Mouse (Mus musculus): ENCODE results near the gene Gm10645.

Gene Gm10645

GRCm38 (mm10) chr8:83165931-83166867 lies at the start of gene Gm10645:
Gene Gm10645 (minus strand): TSS chr8:83166170.
- CTCF ChIA-PET: no interaction called here

- CTCF ChIA-PET: no interaction called here
Measured at GRCm38 (mm10) chr8:83215065-83215464, 49.1 kb upstream of the Gm10645 start.

- CTCF ChIA-PET: no interaction called here
Measured at GRCm38 (mm10) chr8:83210676-83211075, 44.7 kb upstream of the Gm10645 start.

GRCm38 (mm10) chr8:83209581-83209980 lies 43.6 kb upstream of the Gm10645 start:
- CTCF ChIA-PET: interaction anchor here (0.6 kb wide), 1 partner anchor 96 kb away, joined by 3 read pairs; no protein-coding TSS in a partner anchor

GRCm38 (mm10) chr8:83205907-83206306 lies 39.9 kb upstream of the Gm10645 start:
- CTCF ChIA-PET: interaction anchor here (0.7 kb wide), 1 partner anchor 217 kb away, joined by 3 read pairs; no protein-coding TSS in a partner anchor

GRCm38 (mm10) chr8:83202946-83203345 lies 37.0 kb upstream of the Gm10645 start:
- CTCF ChIA-PET: interaction anchor here (0.8 kb wide), 1 partner anchor 9 kb away, joined by 4 read pairs; no protein-coding TSS in a partner anchor

- CTCF ChIA-PET: no interaction called here
Measured at GRCm38 (mm10) chr8:83200191-83201177, 34.5 kb upstream of the Gm10645 start.

GRCm38 (mm10) chr8:83199715-83200114 lies 33.7 kb upstream of the Gm10645 start:
- CTCF ChIA-PET: no interaction called here

- CTCF ChIA-PET: no interaction called here
Measured at GRCm38 (mm10) chr8:83196088-83196487, 30.1 kb upstream of the Gm10645 start.

GRCm38 (mm10) chr8:83189538-83190095 lies 23.6 kb upstream of the Gm10645 start:
- CTCF ChIA-PET: interaction anchor here (0.6 kb wide), 1 partner anchor 688 kb away, joined by 4 read pairs; no protein-coding TSS in a partner anchor

- CTCF ChIA-PET: no interaction called here
Measured at GRCm38 (mm10) chr8:83187363-83187962, 21.5 kb upstream of the Gm10645 start.

- CTCF ChIA-PET: interaction anchor here (0.6 kb wide), 1 partner anchor 46 kb away, joined by 4 read pairs; no protein-coding TSS in a partner anchor
Measured at GRCm38 (mm10) chr8:83186376-83186775, 20.4 kb upstream of the Gm10645 start.

GRCm38 (mm10) chr8:83182784-83183183 lies 16.8 kb upstream of the Gm10645 start:
- CTCF ChIA-PET: no interaction called here

- CTCF ChIA-PET: interaction anchor here (1.1 kb wide), 1 partner anchor 9 kb away, joined by 3 read pairs; no protein-coding TSS in a partner anchor
Measured at GRCm38 (mm10) chr8:83181851-83182482, 16.0 kb upstream of the Gm10645 start.

GRCm38 (mm10) chr8:83178228-83178742 lies 12.3 kb upstream of the Gm10645 start:
- CTCF ChIA-PET: no interaction called here

GRCm38 (mm10) chr8:83177317-83178195 lies 11.6 kb upstream of the Gm10645 start:
- CTCF ChIA-PET: no interaction called here

GRCm38 (mm10) chr8:83176785-83177184 lies 10.8 kb upstream of the Gm10645 start:
- CTCF ChIA-PET: no interaction called here

GRCm38 (mm10) chr8:83175680-83176079 lies 9.7 kb upstream of the Gm10645 start:
- CTCF ChIA-PET: no interaction called here

GRCm38 (mm10) chr8:83170894-83171293 lies 4.9 kb upstream of the Gm10645 start:
- CTCF ChIA-PET: interaction anchor here (0.7 kb wide), 3 partner anchors 32 to 661 kb away, joined by 4 to 12 read pairs (median 8); no protein-coding TSS in a partner anchor

Measured in spleen, embryonic (tissue).